Mouse (Mus musculus): ENCODE data around the gene Wdr5b. TPM values are rescaled to one million over a fixed set of nuclear protein-coding genes. Genes with fewer than 3 reads are reported as not detected.
"Not testable (repeated sequence)": the region's sequence is repeated elsewhere in the genome, so short reads cannot be mapped to it uniquely, and the experiment has no call there.

The Wdr5b gene
- polyA plus RNA-seq (2015; fragmentation: Nextera tagmentation; extraction: Ambion mirVana) = 6.0 and 6.8 TPM in 2 replicates

DNA sequence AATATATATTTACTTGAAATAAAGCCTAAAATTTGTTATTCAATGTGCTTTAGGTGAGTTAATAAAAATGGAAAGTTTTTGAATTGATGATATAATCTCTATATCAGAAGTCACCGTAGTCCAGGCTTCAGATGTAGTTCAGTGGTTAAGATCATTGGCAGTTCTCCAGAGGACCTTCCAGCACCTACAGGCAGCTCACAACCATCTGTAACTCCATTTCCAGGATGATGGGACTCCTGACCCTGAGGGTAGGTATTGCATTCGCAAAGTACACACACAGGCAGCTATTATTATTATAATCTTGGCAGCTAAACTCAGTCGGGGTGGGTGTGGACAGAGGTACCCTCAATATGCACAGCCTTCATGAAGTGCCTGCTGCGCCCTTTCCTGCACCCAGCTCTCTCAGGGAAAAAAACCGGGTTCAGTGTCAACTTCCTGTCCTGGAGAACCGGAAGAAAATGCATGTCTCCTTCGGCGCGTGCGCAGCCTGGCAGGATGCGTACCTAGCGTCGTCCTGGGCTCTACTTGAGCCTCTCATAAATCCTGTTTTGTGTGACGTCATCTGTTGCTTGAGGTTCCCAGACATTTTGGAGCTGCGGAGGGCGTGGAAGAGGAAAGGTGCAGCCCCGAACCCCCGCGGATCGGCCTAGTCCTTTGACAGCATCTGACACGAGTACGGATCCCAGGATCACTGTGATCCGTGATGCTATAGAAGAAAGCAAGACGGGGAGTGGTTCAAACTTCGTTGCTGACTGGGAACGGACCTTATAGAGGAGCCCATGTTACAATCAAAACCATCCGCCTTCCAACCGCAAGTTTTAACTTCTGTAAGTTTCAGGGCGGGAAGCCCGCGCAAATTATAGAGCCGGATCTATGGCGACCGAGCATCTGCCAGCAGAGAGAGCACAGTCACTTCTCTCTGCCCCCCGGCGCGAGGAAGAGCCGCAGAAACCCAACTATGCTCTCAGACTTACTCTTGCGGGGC is at the start of gene Wdr5b:
Gene Wdr5b (plus strand): TSS at position 551 of the 985 bp plus-strand sequence.
- Histone ChIP-seq H3K27me3 (no peaks in the 10 kb centered on the region), H3K4me2 (peak within 1 kb of the TSS; percentile 72), H3K9me3 (replicated peaks) (no peaks in the 10 kb centered on the region), H3K4me1 (replicated peaks) (peaks cover 32% of the 10 kb centered on the region), H3K36me3 (peaks cover 20% of the 10 kb centered on the region), H3K27ac (peak within 1 kb of the TSS; percentile 89), H3K9ac (peak within 1 kb of the TSS; percentile 71), H3K4me3 (peak within 1 kb of the TSS; percentile 63)
- ATAC-seq (replicated peaks; ENCODE audit: insufficient number of reproducible peaks, insufficient read depth, low FRiP score, low read depth) = peak; percentile 93
- 2% methylated on average over 39 of the region's 39 CpGs for WGBS

DNA sequence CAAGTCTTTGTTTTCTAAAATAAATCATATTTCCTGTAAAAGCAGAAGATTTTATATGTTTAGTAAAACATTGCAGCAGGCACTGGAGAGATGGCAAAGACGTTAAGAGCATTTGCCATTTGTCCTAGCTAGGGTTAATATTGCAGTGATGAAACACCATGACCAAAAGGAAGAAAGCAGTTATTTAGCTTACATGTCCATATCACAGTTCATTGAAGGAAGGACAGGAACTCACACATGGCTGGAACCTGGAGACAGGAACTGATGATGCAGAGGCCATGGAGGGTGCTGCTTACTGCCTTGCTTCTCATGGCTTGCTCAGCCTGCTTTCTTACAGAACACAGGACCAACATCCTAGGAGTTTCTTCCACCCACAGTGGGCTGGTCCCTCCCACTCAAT is 48.6 kb upstream of the Wdr5b start:
- Histone ChIP-seq H3K4me3 (no peak overlapping the region), H3K27me3 (no peaks in the 10 kb centered on the region), H3K9me3 (replicated peaks) (no peaks in the 10 kb centered on the region), H3K9ac (no peak overlapping the region), H3K27ac (no peak overlapping the region), H3K4me1 (replicated peaks) (no peaks in the 10 kb centered on the region), H3K4me2 (no peak overlapping the region), H3K36me3 (no peaks in the 10 kb centered on the region)
- WGBS = 78% methylated on average over 1 of the region's 1 CpGs
- ATAC-seq (replicated peaks; ENCODE audit: insufficient number of reproducible peaks, insufficient read depth, low FRiP score, low read depth) = no peak

DNA sequence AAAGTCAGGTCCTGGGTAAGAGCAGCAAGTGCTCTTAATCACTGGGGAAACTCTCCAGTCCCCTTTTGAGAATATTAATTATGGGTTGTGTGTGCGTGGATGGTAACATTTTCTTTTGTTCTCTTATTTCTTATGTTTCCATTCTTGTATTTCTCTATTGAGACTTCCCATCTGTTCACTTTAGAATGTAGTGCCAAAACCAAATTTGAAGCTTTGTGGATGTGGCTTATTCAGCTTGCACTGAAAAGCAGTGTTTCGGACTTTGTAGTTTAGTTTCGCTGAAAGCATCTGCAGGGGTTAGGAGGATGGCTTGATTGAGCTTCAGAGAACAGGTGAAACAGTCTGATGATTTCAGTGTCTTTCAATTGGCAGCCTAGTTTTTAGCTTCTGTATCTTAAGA is 47.7 kb upstream of the Wdr5b start:
- H3K9ac ChIP-seq = no peak overlapping the region
- no peak overlapping the region for H3K4me2 ChIP-seq
- no peaks in the 10 kb centered on the region for H3K36me3 ChIP-seq
- H3K27me3 ChIP-seq = no peaks in the 10 kb centered on the region
- no peaks in the 10 kb centered on the region for H3K4me1 ChIP-seq (replicated peaks)
- no peak overlapping the region for H3K4me3 ChIP-seq
- H3K27ac ChIP-seq = no peak overlapping the region
- no peaks in the 10 kb centered on the region for H3K9me3 ChIP-seq (replicated peaks)
- no peak for ATAC-seq (replicated peaks; ENCODE audit: insufficient number of reproducible peaks, insufficient read depth, low FRiP score, low read depth)
- WGBS = 90% methylated on average over 3 of the region's 3 CpGs

DNA sequence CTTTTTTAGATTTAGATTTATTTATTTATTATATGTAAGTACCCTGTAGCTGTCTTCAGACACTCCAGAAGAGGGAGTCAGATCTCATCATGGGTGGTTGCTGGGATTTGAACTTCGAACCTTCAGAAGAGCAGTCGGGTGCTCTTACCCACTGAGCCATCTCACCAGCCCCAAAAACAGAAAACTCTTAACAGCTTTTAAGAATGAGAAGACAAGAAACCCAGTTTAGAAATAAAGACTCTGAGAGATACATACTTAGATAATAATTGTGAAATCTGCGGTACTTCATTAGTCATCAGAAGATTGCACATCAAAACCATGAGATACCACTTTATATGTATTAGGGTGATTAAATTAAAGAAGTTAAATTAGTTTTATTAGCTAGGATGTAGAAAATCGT is 42.1 kb upstream of the Wdr5b start:
- peaks cover 16% of the 10 kb centered on the region for H3K36me3 ChIP-seq
- not testable (repeated sequence) for H3K27ac ChIP-seq; H3K4me1 ChIP-seq (replicated peaks); H3K9ac ChIP-seq; H3K4me3 ChIP-seq; H3K9me3 ChIP-seq (replicated peaks); H3K4me2 ChIP-seq; ATAC-seq (replicated peaks; ENCODE audit: insufficient number of reproducible peaks, insufficient read depth, low FRiP score, low read depth); H3K27me3 ChIP-seq
- 92% methylated on average over 4 of the region's 4 CpGs for WGBS

DNA sequence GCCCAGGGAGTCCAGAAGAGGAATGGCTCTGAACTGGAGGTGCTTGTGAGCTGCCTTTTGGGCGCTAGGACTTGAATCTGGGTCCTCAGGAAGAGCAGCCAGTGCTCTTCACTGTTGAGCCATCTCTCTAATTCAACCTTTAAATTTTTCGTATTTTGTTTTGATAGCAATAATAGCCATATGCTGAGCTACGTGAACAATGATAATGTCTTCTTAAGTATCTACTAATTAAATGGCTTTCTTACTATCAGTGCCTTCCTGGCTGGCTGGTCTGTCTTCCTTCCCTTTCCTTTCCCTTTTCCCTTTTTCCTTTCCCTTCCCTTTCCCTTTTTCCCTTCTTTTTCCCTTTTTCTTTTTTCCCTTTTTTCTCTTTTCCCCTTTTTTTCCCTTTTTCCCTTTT is 32.6 kb upstream of the Wdr5b start:
- 97% methylated on average over 3 of the region's 3 CpGs for WGBS
- Histone ChIP-seq H3K4me3 (no peak overlapping the region), H3K36me3 (peaks cover 10% of the 10 kb centered on the region), H3K9me3 (replicated peaks) (no peaks in the 10 kb centered on the region), H3K4me2 (no peak overlapping the region), H3K27ac (no peak overlapping the region), H3K9ac (no peak overlapping the region), H3K4me1 (replicated peaks) (no peaks in the 10 kb centered on the region), H3K27me3 (no peaks in the 10 kb centered on the region)
- ATAC-seq (replicated peaks; ENCODE audit: insufficient number of reproducible peaks, insufficient read depth, low FRiP score, low read depth) = no peak

DNA sequence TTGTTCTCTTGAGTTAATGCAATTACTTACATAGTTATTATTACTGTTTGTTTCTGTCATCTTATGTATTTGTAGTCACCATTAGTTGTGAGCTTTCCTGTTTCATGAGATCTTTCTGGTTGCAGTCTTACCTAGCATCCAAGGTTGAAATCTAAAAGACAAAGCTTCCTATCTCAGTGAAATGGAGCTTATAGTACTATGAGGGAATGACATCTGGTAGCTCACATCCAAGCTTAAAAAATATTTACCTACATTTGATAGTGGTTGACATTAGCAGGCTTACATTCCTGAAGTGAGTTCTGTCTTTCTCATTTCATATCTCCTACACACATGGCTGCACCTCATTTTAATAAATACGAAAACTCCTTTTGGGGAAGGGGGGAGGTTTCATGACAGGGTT is 24.7 kb upstream of the Wdr5b start:
- no peaks in the 10 kb centered on the region for H3K9me3 ChIP-seq (replicated peaks)
- peaks cover 26% of the 10 kb centered on the region for H3K36me3 ChIP-seq
- 96% methylated on average over 1 of the region's 1 CpGs for WGBS
- no peak overlapping the region for H3K4me2 ChIP-seq
- no peak for ATAC-seq (replicated peaks; ENCODE audit: insufficient number of reproducible peaks, insufficient read depth, low FRiP score, low read depth)
- H3K27ac ChIP-seq = no peak overlapping the region
- no peaks in the 10 kb centered on the region for H3K4me1 ChIP-seq (replicated peaks)
- H3K4me3 ChIP-seq = no peak overlapping the region
- H3K27me3 ChIP-seq = no peaks in the 10 kb centered on the region
- no peak overlapping the region for H3K9ac ChIP-seq

DNA sequence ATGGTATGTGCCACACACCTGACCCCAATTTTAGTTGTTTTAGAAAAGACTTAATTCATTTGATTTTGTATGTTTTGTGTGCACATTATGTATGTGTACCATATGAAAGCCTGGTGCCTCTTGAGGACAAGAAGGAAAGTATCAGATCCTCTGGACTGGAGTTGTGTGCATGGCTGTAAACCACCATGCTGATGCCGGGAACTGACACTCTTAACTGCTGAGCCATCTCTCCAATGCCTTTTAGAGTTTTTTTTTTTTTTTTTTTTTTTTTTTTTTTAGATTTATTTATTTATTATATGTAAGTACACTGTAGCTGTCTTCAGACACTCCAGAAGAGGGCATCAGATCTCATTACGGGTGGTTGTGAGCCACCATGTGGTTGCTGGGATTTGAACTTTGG is 12.9 kb upstream of the Wdr5b start:
- not testable (repeated sequence) for H3K9ac ChIP-seq; H3K27me3 ChIP-seq; ATAC-seq (replicated peaks; ENCODE audit: insufficient number of reproducible peaks, insufficient read depth, low FRiP score, low read depth); H3K9me3 ChIP-seq (replicated peaks); H3K4me1 ChIP-seq (replicated peaks); H3K4me3 ChIP-seq; H3K27ac ChIP-seq; H3K4me2 ChIP-seq
- H3K36me3 ChIP-seq = peaks cover 48% of the 10 kb centered on the region
- WGBS = 100% methylated on average over 1 of the region's 2 CpGs

DNA sequence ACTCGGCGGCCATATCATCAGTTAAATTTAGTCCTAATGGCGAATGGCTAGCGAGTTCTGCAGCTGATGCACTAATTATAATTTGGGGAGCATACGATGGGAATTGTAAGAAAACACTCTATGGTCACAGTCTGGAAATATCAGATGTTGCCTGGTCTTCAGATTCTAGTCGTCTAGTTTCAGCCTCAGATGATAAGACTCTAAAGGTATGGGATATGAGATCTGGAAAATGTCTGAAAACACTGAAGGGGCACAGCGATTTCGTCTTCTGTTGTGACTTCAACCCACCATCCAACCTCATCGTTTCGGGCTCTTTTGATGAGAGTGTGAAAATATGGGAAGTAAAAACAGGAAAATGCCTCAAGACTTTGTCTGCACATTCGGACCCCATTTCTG is 633 bp downstream of the Wdr5b start:
- Histone ChIP-seq H3K4me3 (peak overlapping the region; percentile 63), H3K9me3 (replicated peaks) (no peaks in the 10 kb centered on the region), H3K4me2 (peak overlapping the region; percentile 72), H3K27ac (peak overlapping the region; percentile 89), H3K4me1 (replicated peaks) (peaks cover 32% of the 10 kb centered on the region), H3K9ac (peak overlapping the region; percentile 71), H3K27me3 (no peaks in the 10 kb centered on the region), H3K36me3 (peaks cover 27% of the 10 kb centered on the region)
- 17% methylated on average over 11 of the region's 11 CpGs for WGBS
- ATAC-seq (replicated peaks; ENCODE audit: insufficient number of reproducible peaks, insufficient read depth, low FRiP score, low read depth) = 0 out of 2 replicates have a peak, but pooled peaks have one; percentile 1

DNA sequence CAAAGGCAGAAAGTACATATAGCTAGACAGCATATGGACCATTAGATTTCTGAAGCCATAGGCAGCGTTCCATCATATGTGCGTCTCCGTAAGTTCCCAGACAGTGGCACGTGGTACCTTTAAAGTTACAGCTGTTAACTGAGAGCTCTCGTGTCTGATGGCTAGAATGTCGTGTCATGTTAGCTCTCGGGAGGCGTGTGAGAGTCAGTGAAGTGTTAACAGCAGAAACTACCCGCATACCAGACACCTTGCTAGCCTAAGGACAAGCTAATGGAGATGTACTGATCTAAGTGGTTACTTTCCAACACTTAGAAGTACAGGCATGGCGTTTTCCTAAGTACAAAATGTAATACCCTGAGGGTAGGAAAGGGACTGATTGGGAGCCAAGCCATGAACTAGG is 2.1 kb downstream of the Wdr5b start:
- Histone ChIP-seq H3K4me1 (replicated peaks) (peaks cover 32% of the 10 kb centered on the region), H3K9ac (no peak overlapping the region), H3K9me3 (replicated peaks) (no peaks in the 10 kb centered on the region), H3K36me3 (peaks cover 41% of the 10 kb centered on the region), H3K27me3 (no peaks in the 10 kb centered on the region), H3K4me2 (no peak overlapping the region), H3K4me3 (no peak overlapping the region), H3K27ac (peak overlapping the region; percentile 32; the same call in 1 of the 2 replicates)
- ATAC-seq (replicated peaks; ENCODE audit: insufficient number of reproducible peaks, insufficient read depth, low FRiP score, low read depth) = no peak
- 46% methylated on average over 10 of the region's 10 CpGs for whole genome bisulfite sequencing

DNA sequence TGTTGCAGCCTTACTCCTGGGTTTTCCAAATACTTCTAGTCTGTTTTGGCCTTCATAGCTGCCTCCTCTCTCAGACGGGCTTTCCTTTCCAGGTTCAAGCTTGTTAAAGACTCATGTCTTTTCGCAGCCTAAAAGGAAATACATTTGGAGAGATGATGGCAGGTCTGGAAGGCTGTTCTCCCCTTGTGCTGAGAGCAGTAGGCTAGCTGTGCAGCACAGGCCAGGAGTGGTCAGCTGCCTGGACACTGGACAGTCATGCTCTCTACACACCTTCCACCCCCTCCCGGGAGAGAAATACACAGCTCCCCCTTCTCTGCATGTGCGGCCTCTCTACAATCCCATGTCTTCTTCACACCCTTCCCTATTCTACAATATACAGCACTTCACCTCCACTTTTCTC is 3.0 kb downstream of the Wdr5b start:
- Histone ChIP-seq H3K27me3 (no peaks in the 10 kb centered on the region), H3K9me3 (replicated peaks) (no peaks in the 10 kb centered on the region), H3K4me2 (no peak overlapping the region), H3K4me3 (no peak overlapping the region), H3K4me1 (replicated peaks) (peaks cover 32% of the 10 kb centered on the region), H3K9ac (no peak overlapping the region), H3K27ac (no peak overlapping the region), H3K36me3 (peaks cover 50% of the 10 kb centered on the region)
- 84% methylated on average over 4 of the region's 4 CpGs for WGBS
- no peak for ATAC-seq (replicated peaks; ENCODE audit: insufficient number of reproducible peaks, insufficient read depth, low FRiP score, low read depth)

DNA sequence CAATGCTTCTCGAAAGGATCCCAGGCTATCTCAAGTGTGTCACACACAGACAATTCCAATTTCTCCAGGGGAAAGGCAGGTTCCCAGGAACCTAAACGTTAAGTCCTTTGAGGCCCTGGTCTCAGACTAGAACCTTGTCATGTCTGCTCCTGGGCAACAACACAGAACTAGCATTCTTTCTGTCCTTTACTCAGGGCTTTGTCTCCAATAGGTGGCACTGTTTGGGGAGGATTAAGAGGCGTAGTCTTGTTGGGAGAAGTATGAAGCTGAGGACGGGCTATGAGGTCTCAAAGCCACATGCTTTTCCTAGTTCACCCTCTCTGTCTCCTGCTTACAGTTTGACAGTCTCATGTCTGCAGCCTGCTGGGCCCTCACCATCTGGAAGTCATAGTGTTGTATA is 6.5 kb downstream of the Wdr5b start:
- H3K27ac ChIP-seq = no peak overlapping the region
- peaks cover 80% of the 10 kb centered on the region for H3K36me3 ChIP-seq
- ATAC-seq (replicated peaks; ENCODE audit: insufficient number of reproducible peaks, insufficient read depth, low FRiP score, low read depth) = no peak
- H3K27me3 ChIP-seq = no peaks in the 10 kb centered on the region
- no peak overlapping the region for H3K9ac ChIP-seq
- peaks cover 19% of the 10 kb centered on the region for H3K4me1 ChIP-seq (replicated peaks)
- no peak overlapping the region for H3K4me3 ChIP-seq
- WGBS = 84% methylated on average over 4 of the region's 4 CpGs
- H3K4me2 ChIP-seq = no peak overlapping the region
- no peaks in the 10 kb centered on the region for H3K9me3 ChIP-seq (replicated peaks)

DNA sequence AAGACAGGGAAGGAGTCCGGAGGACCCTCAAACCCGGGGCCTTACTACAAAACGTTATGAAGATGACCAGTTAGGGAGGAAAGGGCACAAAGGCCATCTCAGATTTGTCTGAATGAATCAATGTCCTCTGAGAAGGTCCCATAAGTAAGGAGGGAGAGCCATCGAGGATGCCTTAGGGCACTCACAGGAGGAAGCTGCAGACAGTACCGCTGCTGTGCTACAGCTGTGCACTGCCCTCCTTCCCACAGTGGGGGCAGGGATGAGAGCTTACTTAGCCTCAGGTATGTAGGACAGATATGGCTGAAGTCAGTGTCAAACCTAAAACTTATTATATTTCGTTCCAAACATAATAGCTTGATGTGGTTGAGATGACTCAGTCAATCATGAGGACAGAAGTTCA is 10.5 kb downstream of the Wdr5b start:
- H3K9me3 ChIP-seq (replicated peaks) = no peaks in the 10 kb centered on the region
- no peak overlapping the region for H3K27ac ChIP-seq
- peaks cover 29% of the 10 kb centered on the region for H3K4me1 ChIP-seq (replicated peaks)
- no peak overlapping the region for H3K9ac ChIP-seq
- ATAC-seq (replicated peaks; ENCODE audit: insufficient number of reproducible peaks, insufficient read depth, low FRiP score, low read depth) = no peak
- peaks cover 54% of the 10 kb centered on the region for H3K36me3 ChIP-seq
- H3K27me3 ChIP-seq = no peaks in the 10 kb centered on the region
- no peak overlapping the region for H3K4me2 ChIP-seq
- no peak overlapping the region for H3K4me3 ChIP-seq
- 91% methylated on average over 6 of the region's 6 CpGs for WGBS

Measured in heart, embryonic 15.5 days (tissue).